Mouse (Mus musculus) bone marrow macrophage, adult 2 months (primary cell): Measurements from ENCODE around the gene Smap1.

Experiments used
- CTCF ChIP-seq: IDR thresholded peaks from 2 replicates; pipeline ENCODE4 v1.5.1; 2012; ENCODE audit warnings: low read depth, mild to moderate bottlenecking, low read length, moderate library complexity
- POLR2A ChIP-seq: IDR thresholded peaks from 2 replicates; pipeline ENCODE4 v1.6.1; 2012; ENCODE audit warnings: mild to moderate bottlenecking, low read depth, low read length, borderline replicate concordance

DNA sequence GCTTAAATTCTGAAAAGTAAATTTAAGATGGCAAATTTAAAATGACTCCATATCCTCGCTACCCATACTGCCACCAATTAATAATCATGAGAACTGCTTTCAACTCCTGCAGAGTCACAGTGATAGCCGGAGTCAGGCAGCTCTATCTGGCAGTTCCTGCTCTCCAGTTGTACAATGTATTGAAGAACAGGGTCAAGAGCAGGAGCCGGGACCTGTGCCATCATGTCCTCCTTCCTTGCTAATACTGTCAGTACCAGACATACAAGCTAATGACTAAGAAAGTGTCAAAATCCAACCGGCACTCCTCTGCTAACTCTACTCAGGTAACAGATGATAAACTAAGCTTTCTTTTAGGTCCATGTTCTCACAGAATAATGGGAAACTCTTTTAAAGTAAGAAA is 3.0 kb downstream of the Smap1 start:
- TF ChIP-seq CTCF (no peak), POLR2A (no peak)
